Mouse (Mus musculus): ENCODE measurements around the gene AI837181.

AI837181 gene

DNA sequence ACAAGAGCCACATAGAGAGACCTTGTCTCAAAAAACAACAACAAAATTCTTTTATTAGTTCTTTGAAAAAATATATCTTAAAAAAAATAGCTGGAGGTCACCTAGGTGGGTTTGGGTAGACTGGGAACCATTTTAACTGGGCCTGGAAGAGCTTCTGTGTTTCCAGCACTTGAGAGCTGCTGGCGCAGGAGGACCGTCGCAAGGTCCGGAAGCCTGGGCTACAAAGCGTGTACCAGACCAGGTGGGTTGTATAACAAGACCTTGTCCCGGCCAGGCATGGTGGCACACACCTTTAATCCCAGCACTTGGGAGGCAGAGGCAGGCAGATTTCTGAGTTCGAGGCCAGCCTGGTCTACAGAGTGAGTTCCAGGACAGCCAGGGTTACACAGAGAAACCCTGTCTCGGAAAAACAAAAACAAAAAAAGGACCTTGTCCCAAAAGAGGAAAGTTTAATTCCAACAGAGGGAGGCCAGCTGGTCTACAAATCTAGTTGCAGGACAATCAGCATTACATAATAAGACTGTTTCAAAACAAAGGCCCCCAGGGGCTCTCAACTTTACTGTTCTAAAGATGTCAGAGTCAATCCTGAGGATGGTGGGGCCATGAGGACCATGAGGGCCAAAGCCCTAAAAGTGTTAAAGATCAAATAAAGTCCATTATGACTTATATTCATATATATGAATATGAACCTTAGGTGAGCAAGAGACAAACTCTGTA is 6.0 kb upstream of the AI837181 start:
- DNase-seq: no peak

GRCm38 (mm10) chr19:5419630-5420029 is 5.3 kb upstream of the AI837181 start:
- DNase-seq: no peak

GRCm38 (mm10) chr19:5420579-5420978 is 4.4 kb upstream of the AI837181 start:
- no peak for DNase-seq

DNA sequence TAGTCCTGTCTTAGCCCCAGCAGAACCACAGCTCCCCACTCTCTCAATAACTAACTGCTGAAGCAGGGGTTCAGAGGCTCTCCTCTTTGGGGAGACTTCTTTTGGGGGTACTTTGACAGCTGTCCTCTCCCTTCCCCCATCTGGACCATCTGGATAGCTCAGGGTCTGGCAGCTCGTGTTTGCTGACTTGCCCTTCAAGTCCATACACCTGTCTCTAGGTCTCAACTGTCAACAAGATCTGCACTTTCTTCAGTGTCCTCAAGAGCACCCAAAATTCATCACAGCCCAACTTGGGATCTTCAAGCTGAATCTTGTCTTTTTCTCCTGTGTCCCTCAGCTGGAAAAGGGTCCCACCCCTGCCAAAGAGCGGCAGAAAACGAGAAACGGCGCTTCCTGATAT is 3.2 kb upstream of the AI837181 start:
- no peak for DNase-seq

- no peak for DNase-seq
Measured at GRCm38 (mm10) chr19:5422267-5422666, 2.7 kb upstream of the AI837181 start.

DNA sequence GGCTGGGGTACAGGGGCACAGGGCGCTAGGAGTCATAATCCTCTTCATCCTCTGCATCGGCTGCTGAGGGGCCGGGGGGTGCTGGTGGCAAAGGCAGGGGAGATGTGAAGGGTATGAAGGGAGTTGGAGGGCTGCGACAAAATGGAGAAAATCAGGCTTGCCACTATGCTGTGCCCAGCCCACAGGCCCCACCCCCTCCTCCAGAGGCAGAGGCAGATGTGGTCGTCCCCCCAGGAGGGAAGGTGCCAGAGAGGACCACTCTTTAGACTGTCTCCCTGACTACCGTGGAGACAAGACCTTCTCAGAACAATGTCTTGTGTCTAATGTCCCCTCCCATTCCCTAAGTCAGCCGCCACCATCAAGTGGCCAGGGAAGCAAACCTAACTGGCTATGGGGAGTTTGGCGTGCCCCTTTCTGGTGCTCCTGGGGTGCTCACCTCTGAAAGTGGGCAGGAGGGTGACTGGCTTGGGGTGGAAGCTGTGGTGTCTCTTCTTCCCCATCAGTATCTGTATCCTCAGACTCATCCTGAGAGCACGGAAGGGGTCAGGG is 2.0 kb upstream of the AI837181 start:
- DNase-seq: no peak

DNA sequence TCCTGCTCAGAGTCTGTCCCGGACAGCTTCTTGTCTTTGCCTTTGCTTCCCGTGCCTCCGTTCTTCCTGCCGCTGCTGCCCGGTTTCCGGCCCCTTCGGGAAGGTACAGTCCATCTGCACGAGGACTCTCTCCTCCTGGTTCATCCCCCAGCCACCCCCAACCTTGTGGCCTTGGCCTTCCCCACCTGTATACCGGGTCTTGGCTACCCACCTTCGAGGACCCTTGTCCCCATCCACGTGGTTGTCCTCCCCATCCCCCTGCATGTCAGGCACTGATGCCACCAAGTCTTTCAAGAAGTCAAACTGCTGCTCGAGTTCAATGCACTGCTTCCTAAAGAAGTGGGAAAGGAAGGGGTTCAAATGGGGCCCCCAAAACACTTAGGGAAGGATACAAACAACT is 1.4 kb upstream of the AI837181 start:
- peak in 1 of 2 experiments; percentile 16 for DNase-seq

DNA sequence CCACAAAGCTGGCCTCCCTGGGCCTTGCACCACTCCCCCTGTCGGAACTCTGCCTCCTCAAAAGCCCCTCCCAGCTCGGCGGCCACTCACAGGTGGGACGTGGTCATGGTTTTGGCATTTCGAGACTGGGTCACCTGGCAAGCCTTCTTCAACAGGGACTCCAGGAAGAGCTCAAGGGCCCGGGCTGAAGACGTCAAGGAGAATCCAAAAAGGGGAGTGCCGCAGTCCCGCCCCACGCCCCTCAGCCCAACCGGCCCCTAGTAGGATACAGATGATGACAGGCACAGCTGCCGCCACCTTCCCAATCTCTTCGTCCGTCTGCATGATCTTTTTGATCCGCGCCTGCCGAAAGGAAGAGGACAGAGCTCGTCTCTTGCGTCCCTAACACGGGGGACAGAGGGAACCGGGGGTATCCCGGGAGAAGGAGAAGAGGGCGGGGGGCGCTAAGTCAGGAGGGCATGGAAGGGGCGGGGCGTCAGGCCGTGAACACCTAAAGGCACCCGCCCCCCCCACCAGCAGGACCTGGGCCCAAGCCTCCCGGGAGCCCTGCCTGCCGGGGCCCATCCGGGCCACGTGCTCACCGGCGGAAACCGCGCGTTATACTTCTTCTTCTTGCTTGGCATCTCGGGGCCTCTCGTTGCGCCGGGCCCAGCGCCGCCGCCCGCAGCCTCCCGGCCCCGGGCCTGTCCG is 707 bp upstream of the AI837181 start:
- peak; percentile 85 to 90 for DNase-seq

DNA sequence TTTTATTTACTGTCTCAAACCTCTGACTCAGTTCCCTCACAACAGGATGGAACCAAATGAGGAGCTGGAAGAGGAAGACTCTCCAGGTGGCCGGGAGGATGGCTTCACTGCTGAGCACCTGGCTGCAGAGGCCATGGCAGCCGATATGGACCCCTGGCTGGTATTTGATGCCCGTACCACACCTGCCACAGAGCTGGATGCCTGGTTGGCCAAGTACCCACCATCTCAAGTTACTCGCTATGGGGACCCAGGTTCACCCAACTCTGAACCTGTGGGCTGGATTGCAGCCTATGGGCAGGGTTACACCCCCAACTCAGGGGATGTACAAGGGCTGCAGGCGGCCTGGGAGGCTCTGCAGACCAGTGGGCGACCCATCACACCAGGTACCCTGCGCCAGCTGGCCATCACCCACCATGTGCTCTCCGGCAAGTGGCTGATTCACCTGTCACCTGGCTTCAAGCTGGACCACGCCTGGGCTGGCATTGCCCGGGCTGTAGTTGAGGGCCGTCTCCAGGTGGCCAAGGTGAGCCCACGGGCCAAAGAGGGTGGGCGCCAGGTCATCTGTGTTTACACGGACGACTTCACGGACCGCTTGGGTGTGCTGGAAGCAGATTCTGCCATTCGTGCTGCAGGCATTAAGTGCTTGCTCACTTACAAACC is 1.1 kb downstream of the AI837181 start:
- DNase-seq: peak in 1 of 2 experiments; percentile 11

DNA sequence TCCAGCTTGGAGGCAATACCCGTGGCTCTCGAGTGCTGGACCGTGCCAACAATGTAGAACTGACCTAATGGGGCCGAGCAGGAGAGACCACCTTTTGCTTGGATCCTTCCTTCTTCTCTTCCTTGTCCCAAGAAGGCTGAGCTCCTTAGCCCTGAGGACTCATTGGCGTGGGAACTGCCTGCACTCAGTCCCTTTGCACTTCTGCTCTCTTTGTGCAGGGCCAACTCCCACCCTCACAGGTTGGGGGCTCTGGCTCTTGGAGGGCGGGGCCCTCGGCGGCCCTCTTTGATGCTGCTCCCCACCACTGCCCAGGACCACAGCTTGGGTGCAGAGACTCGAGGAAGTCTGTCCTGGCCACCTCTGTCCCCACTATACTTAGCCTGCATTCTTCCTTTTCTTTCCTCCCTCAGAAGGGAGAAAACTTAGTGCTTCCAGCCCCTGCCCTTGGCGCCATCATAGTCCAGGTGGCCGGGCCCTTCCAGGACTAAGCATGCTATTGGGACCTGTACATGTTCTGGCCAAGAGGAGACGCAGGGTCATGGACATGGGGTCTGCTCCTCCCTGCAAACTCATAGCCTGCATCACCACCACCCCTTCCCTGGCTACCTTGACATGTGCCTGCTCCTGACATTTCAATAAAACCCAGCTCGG is 1.8 kb downstream of the AI837181 start:
- DNase-seq: no peak

GRCm38 (mm10) chr19:5428083-5428482 is 3.1 kb downstream of the AI837181 start:
- peak; percentile 28 to 45 for DNase-seq

- no peak for DNase-seq
Measured at GRCm38 (mm10) chr19:5429219-5429618, 4.3 kb downstream of the AI837181 start.

- peak; percentile 20 to 33 for DNase-seq
Measured at GRCm38 (mm10) chr19:5429806-5430205, 4.9 kb downstream of the AI837181 start.

DNA sequence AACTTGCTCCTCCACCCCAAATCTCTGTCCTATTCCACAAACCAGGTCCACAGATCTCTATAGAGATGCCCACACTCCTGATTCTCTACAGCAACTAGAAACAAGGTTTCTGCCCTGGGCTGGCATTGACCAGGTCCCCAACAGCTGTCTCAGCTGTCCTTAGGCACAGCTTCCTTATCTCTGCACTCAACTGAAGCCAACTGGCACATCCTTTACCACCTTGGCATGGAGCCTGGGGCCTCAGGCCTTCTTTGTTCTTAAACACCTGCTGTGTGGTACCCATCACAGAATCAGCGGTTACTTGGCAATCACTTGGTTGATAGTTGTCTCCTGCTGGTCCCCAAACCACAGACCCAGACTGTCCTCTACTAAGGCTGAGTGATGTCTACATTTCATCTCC is 5.5 kb downstream of the AI837181 start:
- no peak for DNase-seq

DNA sequence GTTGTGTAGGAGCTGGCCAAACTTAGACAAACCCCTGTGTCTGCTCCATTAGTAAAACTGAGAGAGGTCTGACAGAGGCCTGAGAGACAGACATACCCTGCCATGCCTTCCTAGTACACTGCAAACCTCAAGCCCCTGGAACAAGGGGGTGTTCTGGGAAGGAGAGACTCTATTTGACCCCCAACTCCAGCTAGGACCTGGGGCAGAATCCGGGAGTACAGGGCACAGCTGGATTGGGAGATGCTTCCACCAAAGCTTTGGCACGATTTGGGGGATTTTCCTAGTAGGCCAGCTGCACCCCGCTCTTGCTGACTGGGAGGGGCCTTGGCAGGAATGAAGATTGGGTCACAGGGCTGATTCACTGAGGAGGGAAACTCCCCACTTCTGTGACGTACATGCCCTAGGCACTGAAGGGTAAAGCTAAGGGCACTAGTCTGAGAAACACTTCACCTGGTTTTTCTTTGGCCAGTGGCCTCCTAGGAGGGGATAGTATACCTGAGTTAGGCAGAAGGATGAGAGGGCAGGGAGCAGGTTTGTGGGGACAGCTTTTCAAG is 7.0 kb downstream of the AI837181 start:
- no peak for DNase-seq

DNA sequence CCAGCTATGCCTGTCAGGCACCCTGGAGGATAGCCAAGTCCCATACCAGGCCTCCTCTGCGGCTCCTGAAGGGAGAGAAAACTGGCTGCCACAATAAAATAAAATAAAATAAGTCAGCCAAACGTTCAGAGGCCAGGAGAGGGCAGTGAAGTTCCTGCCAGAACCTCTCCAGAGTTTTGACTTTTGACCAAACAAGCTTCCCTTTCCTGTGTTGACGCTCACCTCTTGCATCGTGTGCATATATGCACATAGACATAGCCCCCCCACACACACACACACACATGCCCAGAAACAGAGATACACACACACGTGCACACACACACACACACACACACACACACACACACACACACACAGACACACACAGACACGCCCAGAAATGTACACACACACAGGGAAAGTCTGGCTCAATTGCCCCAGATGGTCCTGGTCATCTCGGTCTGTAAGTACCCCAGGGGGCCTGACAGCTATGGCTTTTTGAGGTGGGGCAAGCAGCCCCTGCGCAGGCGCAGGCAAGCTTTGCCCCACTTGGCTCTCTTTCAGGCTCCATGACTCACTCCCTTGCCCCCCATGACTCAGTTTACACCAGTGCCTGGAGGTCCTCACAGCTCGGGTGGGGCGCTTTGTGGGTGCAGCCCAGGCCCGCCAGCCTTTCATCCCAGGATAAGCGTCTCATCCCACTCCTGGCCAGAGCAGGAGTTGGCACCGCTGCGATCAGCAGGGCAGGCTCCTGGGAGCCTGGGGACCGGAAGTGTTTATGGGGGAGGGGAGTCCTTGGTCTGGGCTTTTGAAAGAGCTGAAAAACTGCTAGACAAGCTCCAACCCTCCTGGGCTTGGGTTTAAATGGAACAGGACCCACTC is 8.3 kb downstream of the AI837181 start:
- DNase-seq: peak; percentile 67 to 76

DNA sequence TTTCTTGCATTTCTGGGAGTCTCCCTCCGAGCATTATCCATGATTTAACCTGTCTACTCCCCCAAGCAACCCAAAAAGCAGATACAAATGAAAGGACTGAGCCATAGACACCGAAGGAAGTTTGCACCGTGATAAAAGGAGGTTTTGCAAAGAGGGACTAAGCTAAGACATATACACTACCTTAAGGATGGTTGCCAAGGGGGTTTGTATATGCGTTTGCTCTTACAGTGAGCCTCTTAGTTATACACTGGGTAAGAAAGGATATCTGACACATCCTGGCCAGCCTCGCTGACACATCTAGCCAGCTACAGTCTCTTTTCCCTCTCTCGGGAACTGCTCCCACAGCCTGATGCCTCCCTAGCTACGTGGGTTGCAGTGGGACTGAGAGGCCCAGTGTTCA is 9.0 kb downstream of the AI837181 start:
- DNase-seq: no peak

DNA sequence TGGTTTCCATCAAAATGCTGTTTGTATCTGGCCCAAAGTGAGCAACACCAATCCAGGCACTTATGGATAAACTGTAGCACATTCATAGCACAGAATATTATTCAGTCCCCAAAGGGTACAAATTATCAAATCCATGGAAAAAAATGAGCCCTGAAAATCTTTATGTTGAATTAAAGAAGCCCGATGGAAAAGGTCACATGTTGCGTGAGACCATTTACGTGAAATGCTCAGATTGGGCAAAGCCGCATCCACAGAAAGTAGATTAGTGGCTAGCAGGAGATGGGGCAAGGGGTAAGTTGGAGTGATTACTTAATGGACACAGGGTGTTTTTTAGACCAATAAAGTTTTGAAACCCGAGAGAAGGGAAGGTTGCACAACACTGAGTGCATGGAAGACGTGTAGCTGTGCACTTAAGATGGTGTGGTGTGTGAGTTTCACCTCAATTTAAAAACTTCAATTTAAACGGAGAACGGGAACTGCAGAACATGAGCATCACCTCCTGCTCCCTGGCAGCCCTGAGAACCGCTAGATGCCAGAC is 19.5 kb downstream of the AI837181 start:
- DNase-seq: no peak

DNA sequence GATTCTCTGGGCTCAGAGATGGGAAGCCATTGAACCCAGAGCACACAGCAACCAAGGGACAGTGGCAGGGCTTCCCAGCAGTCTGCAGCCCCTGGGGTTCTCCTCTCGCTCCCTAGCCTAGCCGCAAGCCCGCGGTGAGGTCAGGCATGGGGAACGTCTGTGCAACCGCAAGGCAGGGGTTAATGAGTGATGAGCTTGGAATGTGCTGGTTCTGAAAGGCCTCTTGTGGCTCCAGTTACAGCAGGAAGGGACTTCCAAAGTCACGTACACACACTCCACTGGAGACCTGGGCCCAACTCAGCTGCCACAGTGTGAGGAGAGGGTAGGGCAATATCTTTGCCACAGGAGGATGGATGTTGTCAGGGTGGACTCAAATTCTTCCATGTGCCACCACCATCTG is 20.0 kb downstream of the AI837181 start:
- peak; percentile 39 to 57 for DNase-seq

GRCm38 (mm10) chr19:5445747-5446146 is 20.8 kb downstream of the AI837181 start:
- no peak for DNase-seq
